Mouse (Mus musculus): Measurements from ENCODE around the gene Steap3. TPM values are rescaled to one million over a fixed set of nuclear protein-coding genes. Genes with fewer than 3 reads are reported as not detected.

Gene Steap3
- polyA plus RNA-seq, 1 experiment from 2014 or later = 16.2 TPM

GRCm38 (mm10) chr1:120231334-120231733 is 41.2 kb downstream of the Steap3 start:
- Histone ChIP-seq H3K27ac (replicated peaks) (no peak overlapping the region), H3K4me2 (no peak overlapping the region), H3K4me3 (no peak overlapping the region), H3K27me3 (replicated peaks) (no peaks in the 10 kb centered on the region), H3K36me3 (no peaks in the 10 kb centered on the region), H3K9ac (no peak overlapping the region), H3K9me3 (no peaks in the 10 kb centered on the region), H3K4me1 (peaks cover 8% of the 10 kb centered on the region)
- 6% methylated on average over 6 of the region's 6 CpGs for WGBS
- no peak for ATAC-seq (ENCODE audit: extremely low read depth, insufficient number of reproducible peaks, low FRiP score, low TSS enrichment)

GRCm38 (mm10) chr1:120229723-120230471 is 42.6 kb downstream of the Steap3 start:
- no peak for ATAC-seq (ENCODE audit: extremely low read depth, insufficient number of reproducible peaks, low FRiP score, low TSS enrichment)
- no peaks in the 10 kb centered on the region for H3K27me3 ChIP-seq (replicated peaks)
- peaks cover 8% of the 10 kb centered on the region for H3K4me1 ChIP-seq
- 79% methylated on average over 10 of the region's 10 CpGs for WGBS
- no peaks in the 10 kb centered on the region for H3K9me3 ChIP-seq
- no peak overlapping the region for H3K27ac ChIP-seq (replicated peaks)
- H3K9ac ChIP-seq = no peak overlapping the region
- no peaks in the 10 kb centered on the region for H3K36me3 ChIP-seq
- no peak overlapping the region for H3K4me2 ChIP-seq
- no peak overlapping the region for H3K4me3 ChIP-seq

- no peak for ATAC-seq (ENCODE audit: extremely low read depth, insufficient number of reproducible peaks, low FRiP score, low TSS enrichment)
- no peaks in the 10 kb centered on the region for H3K36me3 ChIP-seq
- H3K4me2 ChIP-seq = no peak overlapping the region
- H3K27ac ChIP-seq (replicated peaks) = no peak overlapping the region
- no peaks in the 10 kb centered on the region for H3K27me3 ChIP-seq (replicated peaks)
- no peaks in the 10 kb centered on the region for H3K4me1 ChIP-seq
- H3K4me3 ChIP-seq = no peak overlapping the region
- 68% methylated on average over 4 of the region's 4 CpGs for WGBS
- no peaks in the 10 kb centered on the region for H3K9me3 ChIP-seq
- no peak overlapping the region for H3K9ac ChIP-seq
Observed at GRCm38 (mm10) chr1:120223613-120224012, 48.9 kb downstream of the Steap3 start.

GRCm38 (mm10) chr1:120221285-120221684 is 51.2 kb downstream of the Steap3 start:
- no peaks in the 10 kb centered on the region for H3K4me1 ChIP-seq
- H3K9me3 ChIP-seq = no peaks in the 10 kb centered on the region
- no peak overlapping the region for H3K4me3 ChIP-seq
- H3K27ac ChIP-seq (replicated peaks) = no peak overlapping the region
- no peak overlapping the region for H3K4me2 ChIP-seq
- no peaks in the 10 kb centered on the region for H3K27me3 ChIP-seq (replicated peaks)
- no peak for ATAC-seq (ENCODE audit: extremely low read depth, insufficient number of reproducible peaks, low FRiP score, low TSS enrichment)
- H3K9ac ChIP-seq = no peak overlapping the region
- no peaks in the 10 kb centered on the region for H3K36me3 ChIP-seq
- 44% methylated on average over 2 of the region's 2 CpGs for WGBS

- no peaks in the 10 kb centered on the region for H3K4me1 ChIP-seq
- WGBS = 66% methylated on average over 6 of the region's 6 CpGs
- H3K27me3 ChIP-seq (replicated peaks) = no peaks in the 10 kb centered on the region
- ATAC-seq (ENCODE audit: extremely low read depth, insufficient number of reproducible peaks, low FRiP score, low TSS enrichment) = no peak
- H3K9me3 ChIP-seq = no peaks in the 10 kb centered on the region
- no peaks in the 10 kb centered on the region for H3K36me3 ChIP-seq
- H3K4me3 ChIP-seq = no peak overlapping the region
- no peak overlapping the region for H3K27ac ChIP-seq (replicated peaks)
- no peak overlapping the region for H3K9ac ChIP-seq
- no peak overlapping the region for H3K4me2 ChIP-seq
Observed at GRCm38 (mm10) chr1:120220841-120221240, 51.7 kb downstream of the Steap3 start.

GRCm38 (mm10) chr1:120208502-120209230 is 63.8 kb downstream of the Steap3 start:
- WGBS = 70% methylated on average over 11 of the region's 11 CpGs
- Histone ChIP-seq H3K36me3 (no peaks in the 10 kb centered on the region), H3K4me1 (no peaks in the 10 kb centered on the region), H3K9ac (no peak overlapping the region), H3K9me3 (no peaks in the 10 kb centered on the region), H3K27ac (replicated peaks) (no peak overlapping the region), H3K4me2 (no peak overlapping the region), H3K27me3 (replicated peaks) (no peaks in the 10 kb centered on the region), H3K4me3 (no peak overlapping the region)
- no peak for ATAC-seq (ENCODE audit: extremely low read depth, insufficient number of reproducible peaks, low FRiP score, low TSS enrichment)

- WGBS = 63% methylated on average over 6 of the region's 6 CpGs
- Histone ChIP-seq H3K4me2 (no peak overlapping the region), H3K27ac (replicated peaks) (no peak overlapping the region), H3K36me3 (no peaks in the 10 kb centered on the region), H3K4me3 (no peak overlapping the region), H3K9me3 (no peaks in the 10 kb centered on the region), H3K4me1 (no peaks in the 10 kb centered on the region), H3K27me3 (replicated peaks) (no peaks in the 10 kb centered on the region), H3K9ac (no peak overlapping the region)
- ATAC-seq (ENCODE audit: extremely low read depth, insufficient number of reproducible peaks, low FRiP score, low TSS enrichment) = no peak
Observed at GRCm38 (mm10) chr1:120207568-120207967, 64.9 kb downstream of the Steap3 start.

- H3K36me3 ChIP-seq = no peaks in the 10 kb centered on the region
- no peak for ATAC-seq (ENCODE audit: extremely low read depth, insufficient number of reproducible peaks, low FRiP score, low TSS enrichment)
- H3K9me3 ChIP-seq = no peaks in the 10 kb centered on the region
- no peaks in the 10 kb centered on the region for H3K4me1 ChIP-seq
- 48% methylated on average over 1 of the region's 1 CpGs for WGBS
- H3K27me3 ChIP-seq (replicated peaks) = no peaks in the 10 kb centered on the region
- H3K9ac ChIP-seq = no peak overlapping the region
- no peak overlapping the region for H3K4me2 ChIP-seq
- H3K4me3 ChIP-seq = no peak overlapping the region
- no peak overlapping the region for H3K27ac ChIP-seq (replicated peaks)
Observed at GRCm38 (mm10) chr1:120204834-120205233, 67.7 kb downstream of the Steap3 start.

GRCm38 (mm10) chr1:120203836-120204235 is 68.7 kb downstream of the Steap3 start:
- ATAC-seq (ENCODE audit: extremely low read depth, insufficient number of reproducible peaks, low FRiP score, low TSS enrichment) = no peak
- no peaks in the 10 kb centered on the region for H3K4me1 ChIP-seq
- H3K9me3 ChIP-seq = no peaks in the 10 kb centered on the region
- H3K4me2 ChIP-seq = no peak overlapping the region
- no peak overlapping the region for H3K4me3 ChIP-seq
- no peaks in the 10 kb centered on the region for H3K36me3 ChIP-seq
- no peak overlapping the region for H3K9ac ChIP-seq
- H3K27ac ChIP-seq (replicated peaks) = no peak overlapping the region
- 70% methylated on average over 5 of the region's 5 CpGs for WGBS
- H3K27me3 ChIP-seq (replicated peaks) = no peaks in the 10 kb centered on the region

GRCm38 (mm10) chr1:120202542-120202941 is 70.0 kb downstream of the Steap3 start:
- no peaks in the 10 kb centered on the region for H3K9me3 ChIP-seq
- no peak for ATAC-seq (ENCODE audit: extremely low read depth, insufficient number of reproducible peaks, low FRiP score, low TSS enrichment)
- no peaks in the 10 kb centered on the region for H3K36me3 ChIP-seq
- H3K4me2 ChIP-seq = no peak overlapping the region
- no peak overlapping the region for H3K4me3 ChIP-seq
- H3K4me1 ChIP-seq = no peaks in the 10 kb centered on the region
- H3K27me3 ChIP-seq (replicated peaks) = 0 out of 2 replicates have a peak, but pooled peaks cover 3% of the 10 kb centered on the region
- 60% methylated on average over 3 of the region's 3 CpGs for WGBS
- H3K9ac ChIP-seq = no peak overlapping the region
- H3K27ac ChIP-seq (replicated peaks) = no peak overlapping the region

- no peak for ATAC-seq (ENCODE audit: extremely low read depth, insufficient number of reproducible peaks, low FRiP score, low TSS enrichment)
- H3K9me3 ChIP-seq = no peaks in the 10 kb centered on the region
- H3K4me1 ChIP-seq = no peaks in the 10 kb centered on the region
- H3K27me3 ChIP-seq (replicated peaks) = 0 out of 2 replicates have a peak, but pooled peaks cover 6% of the 10 kb centered on the region
- H3K36me3 ChIP-seq = no peaks in the 10 kb centered on the region
- H3K4me2 ChIP-seq = no peak overlapping the region
- H3K9ac ChIP-seq = no peak overlapping the region
- no peak overlapping the region for H3K4me3 ChIP-seq
- no peak overlapping the region for H3K27ac ChIP-seq (replicated peaks)
- 56% methylated on average over 4 of the region's 4 CpGs for WGBS
Observed at GRCm38 (mm10) chr1:120198942-120199341, 73.6 kb downstream of the Steap3 start.

- Histone ChIP-seq H3K9ac (no peak overlapping the region), H3K27me3 (replicated peaks) (0 out of 2 replicates have a peak, but pooled peaks cover 6% of the 10 kb centered on the region), H3K9me3 (no peaks in the 10 kb centered on the region), H3K4me1 (no peaks in the 10 kb centered on the region), H3K36me3 (no peaks in the 10 kb centered on the region), H3K4me3 (no peak overlapping the region), H3K27ac (replicated peaks) (no peak overlapping the region), H3K4me2 (no peak overlapping the region)
- WGBS = 71% methylated on average over 3 of the region's 3 CpGs
- no peak for ATAC-seq (ENCODE audit: extremely low read depth, insufficient number of reproducible peaks, low FRiP score, low TSS enrichment)
Observed at GRCm38 (mm10) chr1:120198151-120198550, 74.4 kb downstream of the Steap3 start.
